Mouse (Mus musculus) neural tube, embryonic 14.5 days (tissue): ENCODE data around the gene Scaf4. TPM values are rescaled to one million over a fixed set of nuclear protein-coding genes. Genes with fewer than 3 reads are reported as not detected.
"Not testable (repeated sequence)": the region's sequence is repeated elsewhere in the genome, so short reads cannot be mapped to it uniquely, and the experiment has no call there.

Experiments used
- ATAC-seq: fragments of 200-750 bp; cut with Nextera tagmentation; 2 replicates; pipeline ENCODE4 v1.8.0; 2017; ENCODE audit warnings: low read depth, mild to moderate bottlenecking, moderate TSS enrichment, moderate library complexity
- H3K27ac ChIP-seq: fragments of 300-500 bp; sonication (generic); 2 replicates; pipeline ENCODE4 v1.5.1; 2014; ENCODE audit warnings: low read depth, mild to moderate bottlenecking, control low read depth, low read length, moderate library complexity, mixed read lengths
- H3K27me3 ChIP-seq: fragments of 300-500 bp; sonication (generic); 2 replicates; pipeline ENCODE4 v1.6.1; 2014; ENCODE audit warnings: low read length; ENCODE audit not compliant: control insufficient read depth, insufficient read depth
- H3K36me3 ChIP-seq: fragments of 300-500 bp; sonication (generic); 2 replicates; pipeline ENCODE4 v1.6.1; 2014; ENCODE audit warnings: low read length, mixed read lengths; ENCODE audit not compliant: control insufficient read depth, insufficient read depth
- H3K4me1 ChIP-seq: fragments of 300-500 bp; sonication (generic); 2 replicates; pipeline ENCODE4 v1.6.1; 2014; ENCODE audit warnings: low read length; ENCODE audit not compliant: control insufficient read depth, insufficient read depth
- H3K4me2 ChIP-seq: fragments of 300-500 bp; sonication (generic); 2 replicates; pipeline ENCODE4 v1.6.1; 2014; ENCODE audit warnings: mild to moderate bottlenecking, low read depth, low read length, control low read depth
- H3K4me3 ChIP-seq: fragments of 300-500 bp; sonication (generic); 2 replicates; pipeline ENCODE4 v1.5.1; 2014; ENCODE audit warnings: low read depth, low read length, control low read depth, mixed read lengths
- H3K9ac ChIP-seq: fragments of 300-500 bp; sonication (generic); replicated peaks from 2 replicates; pipeline ENCODE4 v1.6.1; 2014; ENCODE audit warnings: low read depth, mild to moderate bottlenecking, control low read depth, low read length, mixed read lengths
- H3K9me3 ChIP-seq: fragments of 300-500 bp; sonication (generic); 2 replicates; pipeline ENCODE4 v1.6.1; 2016; ENCODE audit warnings: low read length; ENCODE audit not compliant: control insufficient read depth
- WGBS: fragments of 180-500 bp; shearing (Covaris S2); extraction: QIAGEN DNeasy Blood & Tissue Kit; methylation state at CpG from one replicate; pipeline ENCODE4 v1.1.7; 2014; 5-methylcytosine and 5-hydroxymethylcytosine counted together
- polyA plus RNA-seq: library from polyadenylated mRNA; unstranded; fragments of >200 nt; fragmentation: Nextera tagmentation; extraction: Ambion mirVana; gene quantifications from 2 replicates; pipeline ENCODE4 v1.2.1, GENCODE M21; 2014

The Scaf4 gene
- polyA plus RNA-seq, 1 experiment from 2014 or later: 23.9 TPM

DNA sequence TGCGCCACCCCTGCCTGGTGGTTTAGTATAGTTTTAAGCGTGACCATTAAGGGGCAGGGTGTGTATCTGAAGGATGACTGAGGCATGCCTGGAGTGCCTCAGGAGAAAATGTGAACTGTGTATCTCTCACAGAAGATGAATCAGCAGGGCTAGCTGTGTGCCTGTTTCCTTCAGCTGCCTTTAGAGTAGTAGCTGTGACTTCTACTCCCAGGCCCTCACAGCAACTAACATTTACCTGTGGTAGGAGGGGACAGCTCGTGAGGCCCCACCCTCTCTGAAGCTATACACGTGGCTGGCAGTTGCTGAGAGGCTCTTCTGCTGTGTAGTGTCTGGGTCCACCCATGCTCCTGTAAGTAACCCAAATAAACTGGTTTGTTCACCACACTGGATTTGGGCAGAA, 66.4 kb downstream of the Scaf4 start:
- Histone ChIP-seq H3K4me2 (no peak overlapping the region), H3K27ac (no peak overlapping the region), H3K4me1 (peaks cover 12% of the 10 kb centered on the region; the same call in 1 of the 2 replicates), H3K36me3 (no peaks in the 10 kb centered on the region), H3K9me3 (no peaks in the 10 kb centered on the region), H3K4me3 (no peak overlapping the region), H3K27me3 (no peaks in the 10 kb centered on the region), H3K9ac (no peak overlapping the region)
- WGBS: 68% methylated on average over 4 of the region's 4 CpGs
- no peak for ATAC-seq

DNA sequence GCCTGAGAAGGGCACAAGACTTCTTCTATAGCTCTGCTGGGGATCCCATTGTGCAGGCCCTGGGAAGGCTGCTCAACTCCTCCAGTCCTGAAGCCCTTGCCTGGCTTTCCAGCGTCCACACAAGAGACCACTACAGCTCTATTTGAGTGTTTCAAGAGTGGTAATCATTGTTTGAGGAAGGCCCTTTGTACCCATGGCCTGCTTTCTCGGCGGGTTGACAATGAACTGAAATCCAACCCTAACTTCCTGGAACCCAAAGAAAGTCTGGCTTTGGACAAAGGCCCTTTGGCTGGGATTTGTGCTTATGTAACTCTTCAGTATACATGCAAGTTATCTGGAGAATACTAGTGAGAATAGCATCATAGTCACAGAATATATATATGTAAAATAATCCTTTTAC, 66.9 kb downstream of the Scaf4 start:
- Histone ChIP-seq H3K9me3 (no peaks in the 10 kb centered on the region), H3K9ac (no peak overlapping the region), H3K4me2 (no peak overlapping the region), H3K27ac (no peak overlapping the region), H3K36me3 (no peaks in the 10 kb centered on the region), H3K27me3 (no peaks in the 10 kb centered on the region), H3K4me3 (no peak overlapping the region), H3K4me1 (peaks cover 7% of the 10 kb centered on the region; the same call in 1 of the 2 replicates)
- WGBS: 14% methylated on average over 3 of the region's 3 CpGs
- no peak for ATAC-seq

DNA sequence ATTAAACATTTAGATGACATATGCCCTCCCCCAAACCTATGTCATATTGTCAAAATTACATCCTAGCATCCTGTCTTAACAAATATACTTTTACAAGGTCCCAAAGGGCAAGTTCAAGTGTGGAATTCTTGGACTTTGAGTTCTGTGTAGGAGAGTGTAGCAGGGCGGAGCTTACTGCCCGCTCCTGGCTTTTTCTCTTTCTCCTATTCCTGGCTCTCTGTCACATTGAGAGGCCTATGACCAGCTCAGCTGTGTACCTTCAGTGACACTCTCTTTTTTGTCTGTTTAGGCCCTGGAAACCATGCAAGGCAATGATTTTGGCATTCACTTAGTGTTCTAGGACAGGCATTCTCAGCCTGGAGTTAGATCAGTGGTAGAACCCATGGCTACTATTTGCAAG, 67.9 kb downstream of the Scaf4 start:
- no peak overlapping the region for H3K4me3 ChIP-seq
- no peaks in the 10 kb centered on the region for H3K9me3 ChIP-seq
- H3K4me1 ChIP-seq: no peaks in the 10 kb centered on the region
- no peak overlapping the region for H3K27ac ChIP-seq
- no peak for ATAC-seq
- no peaks in the 10 kb centered on the region for H3K36me3 ChIP-seq
- H3K9ac ChIP-seq: no peak overlapping the region
- no peak overlapping the region for H3K4me2 ChIP-seq
- no peaks in the 10 kb centered on the region for H3K27me3 ChIP-seq
- 87% methylated on average over 2 of the region's 2 CpGs for WGBS

DNA sequence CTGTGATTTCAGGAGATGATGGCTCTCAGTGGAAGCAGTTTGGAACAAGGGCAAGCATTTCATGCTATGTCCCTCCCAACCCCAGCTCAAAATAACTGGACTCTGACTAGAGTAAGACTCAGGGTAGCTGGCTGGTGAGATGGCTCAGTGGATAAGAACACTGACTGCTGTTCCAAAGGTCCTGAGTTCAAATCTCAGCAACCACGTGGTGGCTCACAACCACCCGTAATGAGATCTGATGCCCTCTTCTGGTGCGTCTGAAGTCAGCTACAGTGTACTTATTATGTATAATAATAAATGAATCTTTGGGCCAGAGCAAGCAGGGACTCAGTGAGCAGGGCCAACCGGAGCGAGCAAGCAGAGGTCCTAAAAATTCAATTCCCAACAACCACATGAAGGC, 68.4 kb downstream of the Scaf4 start:
- H3K36me3 ChIP-seq, ATAC-seq, H3K9ac ChIP-seq, H3K27me3 ChIP-seq, H3K4me2 ChIP-seq, H3K4me3 ChIP-seq, H3K27ac ChIP-seq, H3K4me1 ChIP-seq, H3K9me3 ChIP-seq: not testable (repeated sequence)
- 89% methylated on average over 5 of the region's 5 CpGs for WGBS

DNA sequence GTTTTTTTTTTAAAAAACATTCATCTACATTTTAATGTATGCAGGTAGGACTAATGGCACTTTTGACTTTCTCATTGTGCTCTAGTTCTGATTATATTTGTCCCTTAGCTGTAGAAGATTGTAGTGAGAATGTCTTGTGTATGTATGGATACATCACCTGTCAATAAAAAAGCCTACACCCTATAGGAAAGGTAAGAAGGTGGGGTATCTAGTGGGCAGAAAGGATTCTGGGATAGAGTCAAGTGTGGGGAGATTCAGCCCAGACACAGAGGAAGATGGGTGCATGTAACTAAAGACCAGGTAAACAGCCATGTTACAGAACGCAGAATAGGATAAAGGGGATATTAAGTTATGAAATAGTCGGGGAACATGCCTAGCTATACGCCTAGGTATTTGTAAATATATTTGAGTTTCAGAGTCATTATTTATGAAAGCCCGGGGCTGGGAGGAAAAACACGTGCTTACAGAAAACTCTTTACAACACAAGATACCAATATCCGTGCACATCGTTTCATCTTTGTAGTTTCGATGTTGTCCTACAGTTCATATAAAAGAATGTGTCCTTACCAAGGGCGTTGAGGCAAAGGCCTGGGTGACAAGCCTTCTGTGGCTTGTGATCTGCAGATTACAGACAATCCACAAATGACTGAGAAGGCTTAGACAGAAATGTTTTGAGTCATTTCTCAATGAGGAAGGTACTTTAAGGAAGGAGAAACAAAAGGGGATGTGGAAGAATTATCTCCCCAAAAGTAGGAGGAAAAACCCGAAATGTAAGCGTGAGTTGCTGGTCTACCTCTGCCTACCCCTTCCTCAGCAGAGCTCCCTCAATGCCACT, 69.4 kb downstream of the Scaf4 start:
- Histone ChIP-seq H3K9me3 (no peaks in the 10 kb centered on the region), H3K4me1 (no peaks in the 10 kb centered on the region), H3K9ac (no peak overlapping the region), H3K27ac (no peak overlapping the region), H3K36me3 (no peaks in the 10 kb centered on the region), H3K4me2 (no peak overlapping the region), H3K27me3 (no peaks in the 10 kb centered on the region), H3K4me3 (no peak overlapping the region)
- 96% methylated on average over 11 of the region's 11 CpGs for WGBS
- ATAC-seq: no peak

DNA sequence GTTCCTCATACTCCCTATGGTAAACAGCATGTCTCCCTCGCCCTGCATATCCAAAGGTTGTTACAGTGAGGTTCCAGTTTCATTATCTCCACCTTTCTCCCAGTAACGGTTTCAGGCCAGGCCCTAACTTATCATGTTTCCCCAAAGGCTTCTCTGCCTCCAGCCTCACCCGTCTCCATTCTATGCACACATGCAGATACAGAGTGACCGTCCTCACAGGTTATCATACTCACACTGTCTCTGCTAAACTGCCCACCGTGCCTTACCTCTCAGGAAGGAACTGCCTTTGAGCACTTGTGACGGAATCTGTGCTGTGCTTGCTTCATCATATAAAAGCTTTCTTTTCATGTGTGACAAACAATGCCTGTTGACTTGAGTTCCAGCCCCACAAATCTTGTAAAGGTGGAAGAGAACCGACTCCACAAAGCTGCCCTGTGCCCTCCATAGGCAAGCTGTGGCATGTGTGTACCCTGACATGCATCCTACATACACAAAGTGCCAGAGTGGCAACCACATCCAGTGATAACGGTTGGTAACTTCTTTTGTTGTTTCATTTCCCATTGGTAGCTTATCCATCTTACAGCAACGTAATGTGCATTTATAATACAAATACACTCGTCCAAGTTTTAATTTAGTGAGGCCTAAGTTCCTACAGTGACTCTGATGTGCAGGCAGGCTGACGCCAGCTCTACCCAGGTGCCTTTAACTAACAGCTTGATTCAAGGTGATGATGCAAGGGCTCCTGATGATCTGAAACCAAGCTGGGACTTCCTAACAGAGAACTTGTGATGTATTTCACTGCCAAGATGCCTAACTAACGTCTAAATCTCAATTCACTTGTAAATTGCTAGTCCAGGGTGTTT, 70.6 kb downstream of the Scaf4 start:
- 80% methylated on average over 12 of the region's 12 CpGs for WGBS
- H3K27me3 ChIP-seq: no peaks in the 10 kb centered on the region

DNA sequence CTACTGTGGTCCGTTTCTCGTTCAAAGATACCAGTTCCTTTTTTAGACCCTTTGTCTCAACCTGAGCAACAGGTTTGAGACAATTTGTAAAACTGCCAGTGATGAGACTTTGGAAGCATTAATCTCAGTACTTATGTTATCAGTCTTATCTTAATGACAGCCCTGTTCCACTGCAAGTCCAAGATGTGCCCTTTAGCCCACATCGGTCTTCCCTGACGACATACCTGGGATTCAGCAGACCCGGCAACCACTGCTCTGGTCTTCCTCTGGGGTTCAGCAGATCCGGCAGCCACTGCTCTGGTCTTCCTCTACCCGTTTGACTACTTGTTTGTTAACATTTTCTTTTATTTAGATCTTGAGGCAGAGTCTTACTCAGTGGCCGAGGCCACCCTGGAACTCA, 72.5 kb downstream of the Scaf4 start:
- no peak overlapping the region for H3K4me3 ChIP-seq
- no peaks in the 10 kb centered on the region for H3K36me3 ChIP-seq
- H3K27me3 ChIP-seq: no peaks in the 10 kb centered on the region
- H3K27ac ChIP-seq: no peak overlapping the region
- no peaks in the 10 kb centered on the region for H3K4me1 ChIP-seq
- no peak overlapping the region for H3K4me2 ChIP-seq
- H3K9ac ChIP-seq: no peak overlapping the region
- H3K9me3 ChIP-seq: no peaks in the 10 kb centered on the region
- WGBS: 87% methylated on average over 8 of the region's 8 CpGs
- ATAC-seq: no peak

More for the DNA sequence above, 70.6 kb downstream of the Scaf4 start:
- Histone ChIP-seq H3K27ac (no peak overlapping the region), H3K36me3 (no peaks in the 10 kb centered on the region), H3K4me1 (no peaks in the 10 kb centered on the region), H3K9ac (no peak overlapping the region), H3K4me2 (no peak overlapping the region), H3K4me3 (no peak overlapping the region), H3K9me3 (no peaks in the 10 kb centered on the region)
- no peak for ATAC-seq

DNA sequence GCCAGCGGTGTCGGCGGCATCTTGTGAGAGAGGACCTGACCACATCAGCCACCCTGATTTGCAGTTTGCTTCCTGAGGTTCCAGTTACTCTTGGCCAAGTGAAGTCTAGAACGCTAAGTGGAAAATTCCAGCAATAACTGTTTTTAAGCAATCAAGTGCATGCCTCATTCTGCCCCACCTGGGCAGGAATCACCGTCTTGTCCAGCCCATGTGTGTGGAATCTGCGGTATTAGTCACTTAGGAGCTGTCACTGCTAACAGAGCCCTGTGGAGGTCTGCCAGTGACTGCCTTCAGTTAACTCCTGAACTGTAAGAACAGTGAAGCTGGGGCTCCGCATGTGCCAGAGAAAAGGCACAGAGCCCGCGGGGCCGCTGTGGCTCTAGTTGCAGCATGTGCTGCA, 73.6 kb downstream of the Scaf4 start:
- H3K27ac ChIP-seq: no peak overlapping the region
- 86% methylated on average over 10 of the region's 10 CpGs for WGBS
- no peaks in the 10 kb centered on the region for H3K27me3 ChIP-seq
- H3K4me3 ChIP-seq: no peak overlapping the region
- no peaks in the 10 kb centered on the region for H3K36me3 ChIP-seq
- no peak overlapping the region for H3K9ac ChIP-seq
- no peak overlapping the region for H3K4me2 ChIP-seq
- no peaks in the 10 kb centered on the region for H3K9me3 ChIP-seq
- no peak for ATAC-seq
- no peaks in the 10 kb centered on the region for H3K4me1 ChIP-seq

DNA sequence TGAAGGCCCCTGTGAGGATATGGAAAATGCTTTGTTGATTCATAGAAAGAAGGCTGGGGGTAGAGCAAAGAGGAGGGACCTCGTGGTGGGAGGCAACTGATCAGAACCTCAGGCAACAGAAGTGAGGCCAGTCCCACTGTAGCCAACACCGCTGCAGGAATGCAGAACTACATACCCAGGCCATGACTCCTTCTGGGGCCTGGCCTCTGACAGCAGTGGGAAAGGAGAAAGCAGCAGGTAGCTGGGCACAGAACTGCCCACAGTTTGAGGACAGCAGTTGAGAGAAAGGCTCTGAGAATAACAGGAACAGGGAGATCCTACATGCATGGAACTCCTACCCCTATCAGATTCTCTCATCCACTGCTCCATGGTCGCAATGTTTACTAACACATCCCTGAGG, 75.3 kb downstream of the Scaf4 start:
- Histone ChIP-seq H3K27ac (no peak overlapping the region), H3K9ac (no peak overlapping the region), H3K4me1 (no peaks in the 10 kb centered on the region), H3K27me3 (no peaks in the 10 kb centered on the region), H3K4me2 (no peak overlapping the region), H3K9me3 (no peaks in the 10 kb centered on the region), H3K4me3 (no peak overlapping the region), H3K36me3 (no peaks in the 10 kb centered on the region)
- ATAC-seq: no peak
- 85% methylated on average over 3 of the region's 3 CpGs for WGBS
